ENCODE assay signal across 7 mouse cellular contexts in genomic region chr3:133309954-133310808, GRCm38 (mm10). TPM values are rescaled to one million over a fixed set of nuclear protein-coding genes. Genes with fewer than 3 reads are reported as not detected.
DNase-seq lines count a peak whose midpoint lies in the region; ATAC-seq lines count a peak whose summit lies in the region.

Gene Ppa2, plus strand, starts transcription at chr3:133310110.

- H3K27ac ChIP-seq in intestine, embryonic 14.5 days (ENCODE audit: low read depth), result peak within 1 kb of the TSS; percentile 98
- H3K27ac ChIP-seq in midbrain, embryonic 10.5 days (replicated peaks), result peak within 1 kb of the TSS; percentile 98

- peak within 1 kb of the TSS; percentile 72 for H3K4me3 ChIP-seq in intestine, embryonic 14.5 days (ENCODE audit: low read depth, low read length)
- H3K4me3 ChIP-seq in midbrain, embryonic 10.5 days, result peak within 1 kb of the TSS; percentile 83

- under 1% methylated on average over 85 of the region's 95 CpGs for WGBS in intestine, embryonic 14.5 days
- WGBS in midbrain, embryonic 10.5 days, result under 1% methylated on average over 95 of the region's 95 CpGs

- H3K36me3 ChIP-seq in intestine, embryonic 14.5 days (ENCODE audit: control insufficient read depth, insufficient read depth, low read length), result no peaks in the 10 kb centered on the region
- H3K36me3 ChIP-seq in midbrain, embryonic 10.5 days, result peaks cover 5% of the 10 kb centered on the region

- peak; percentile 88 to 95 for DNase-seq in adrenal gland, adult (ENCODE audit: inconsistent age in 2 of 2, low spot score in 1 of 2)
- DNase-seq in embryo, embryonic 10.5 days (ENCODE audit: low spot score), result peak; percentile 88
- DNase-seq in gastrocnemius, postnatal 25 days, result peak; percentile 79
- DNase-seq in intestine, embryonic 14.5 days (ENCODE audit: low spot score), result peak; percentile 91
- peak; percentile 78 to 79 for DNase-seq in left cerebral cortex, postnatal 25 days (ENCODE audit: low spot score in 2 of 2)
- peak; percentile 87 for DNase-seq in midbrain, embryonic 10.5 days (ENCODE audit: low spot score)
- DNase-seq in right cerebral cortex, postnatal 4 days, result peak; percentile 73

- intact Hi-C loops in left cerebral cortex, postnatal 25 days (cut with DNase I), result loop anchor here (5.0 kb wide), 4 partner anchors 237 to 1902 kb away; partner anchors contain the start of genes Cenpe and Tet2

- H3K4me1 ChIP-seq in intestine, embryonic 14.5 days (replicated peaks; ENCODE audit: control insufficient read depth, insufficient read depth, low read length), result no peaks in the 10 kb centered on the region
- H3K4me1 ChIP-seq in midbrain, embryonic 10.5 days, result peaks cover 26% of the 10 kb centered on the region

- H3K9ac ChIP-seq in intestine, embryonic 14.5 days (ENCODE audit: low read length), result peak within 1 kb of the TSS; percentile 96

- H3K4me2 ChIP-seq in intestine, embryonic 14.5 days (ENCODE audit: low read length), result peak within 1 kb of the TSS; percentile 61

- peak; percentile 92 for ATAC-seq in intestine, embryonic 14.5 days (replicated peaks; ENCODE audit: low FRiP score, low TSS enrichment, low read depth)

- no peaks in the 10 kb centered on the region for H3K27me3 ChIP-seq in intestine, embryonic 14.5 days (replicated peaks; ENCODE audit: control insufficient read depth, insufficient read depth, low read length)
- no peaks in the 10 kb centered on the region for H3K27me3 ChIP-seq in midbrain, embryonic 10.5 days (ENCODE audit: low read depth, poor library complexity, severe bottlenecking)

- H3K9me3 ChIP-seq in intestine, embryonic 14.5 days (ENCODE audit: control insufficient read depth, low read length), result 0 out of 2 replicates have a peak, but pooled peaks cover 8% of the 10 kb centered on the region
- 0 out of 2 replicates have a peak, but pooled peaks cover 4% of the 10 kb centered on the region for H3K9me3 ChIP-seq in midbrain, embryonic 10.5 days (replicated peaks)

RNA-seq across cellular contexts. Expression of gene Ppa2, which starts in this region (rescaled TPM):
- 10 to 100 TPM; 48.5 to 50.2 TPM for total RNA-seq in gastrocnemius, postnatal 25 days (2021)
- 107 and 113 TPM in 2 replicates for polyA plus RNA-seq in intestine, embryonic 14.5 days (2014; fragmentation: Nextera tagmentation; extraction: Ambion mirVana)
- total RNA-seq in left cerebral cortex, postnatal 25 days (2021), result 10 to 100 TPM; 45.5 to 46.7 TPM
- polyA plus RNA-seq in midbrain, embryonic 10.5 days (2016; fragmentation: Nextera tagmentation; extraction: Ambion mirVana), result 87.6 and 91.6 TPM in 2 replicates

Comparison
In these comparisons a context has a peak if more than half of its experiments do, and no peak if none do; other contexts are left out.
1. Peak in every context shown above with its lines: DNase-seq, ATAC-seq, H3K4me3 ChIP-seq and H3K27ac ChIP-seq.